Mouse (Mus musculus) intestine, postnatal 0 days (tissue): ENCODE measurements at regions not wholly inside any gene's neighbourhood (a gene's known extent, or its start where the extent isn't known, plus 50 kb on each side); places are given as distances from the start of the nearest gene placed in this dataset.

Experiments
- ATAC-seq: fragments of 200-750 bp; cut with Nextera tagmentation; 2 replicates; pipeline ENCODE4 v1.8.0; 2017; ENCODE audit warnings: mild to moderate bottlenecking, moderate TSS enrichment, moderate library complexity
- H3K27ac ChIP-seq: fragments of 300-500 bp; sonication (generic); 2 replicates; pipeline ENCODE4 v1.5.1; 2014; ENCODE audit warnings: mild to moderate bottlenecking, low read depth, low read length, moderate library complexity
- H3K27me3 ChIP-seq: fragments of 300-500 bp; sonication (generic); replicated peaks from 2 replicates; pipeline ENCODE4 v1.6.1; 2014; ENCODE audit warnings: low read length, mixed read lengths; ENCODE audit not compliant: control insufficient read depth, insufficient read depth
- H3K36me3 ChIP-seq: fragments of 300-500 bp; sonication (generic); 2 replicates; pipeline ENCODE4 v1.6.1; 2014; ENCODE audit warnings: mild to moderate bottlenecking, moderate library complexity; ENCODE audit not compliant: control insufficient read depth, insufficient read depth
- H3K4me1 ChIP-seq: fragments of 300-500 bp; sonication (generic); replicated peaks from 2 replicates; pipeline ENCODE4 v1.6.1; 2014; ENCODE audit warnings: antibody characterized with exemption, low read length, mixed read lengths; ENCODE audit not compliant: control insufficient read depth, insufficient read depth
- H3K4me2 ChIP-seq: fragments of 300-500 bp; sonication (generic); replicated peaks from 2 replicates; pipeline ENCODE4 v1.6.1; 2014; ENCODE audit warnings: low read depth, mild to moderate bottlenecking, moderate library complexity
- H3K4me3 ChIP-seq: fragments of 300-500 bp; sonication (generic); 2 replicates; pipeline ENCODE4 v1.5.1; 2014; ENCODE audit warnings: low read depth, low read length
- H3K9ac ChIP-seq: fragments of 300-500 bp; sonication (generic); 2 replicates; pipeline ENCODE4 v1.6.1; 2014; ENCODE audit warnings: mild to moderate bottlenecking, low read depth, low read length
- H3K9me3 ChIP-seq: fragments of 300-500 bp; sonication (generic); 2 replicates; pipeline ENCODE4 v1.6.1; 2016; ENCODE audit warnings: mixed run types; ENCODE audit not compliant: control insufficient read depth
- CTCF ChIP-seq: sonication (generic); IDR thresholded peaks from 2 replicates; pipeline ENCODE4 v1.5.1; 2016; ENCODE audit warnings: low read depth, mild to moderate bottlenecking, control low read depth, antibody characterized with exemption, moderate library complexity
- WGBS: fragments of 180-500 bp; shearing (Covaris S2); extraction: QIAGEN DNeasy Blood & Tissue Kit; methylation state at CpG from one replicate; pipeline ENCODE4 v1.1.7; 2014; 5-methylcytosine and 5-hydroxymethylcytosine counted together

DNA sequence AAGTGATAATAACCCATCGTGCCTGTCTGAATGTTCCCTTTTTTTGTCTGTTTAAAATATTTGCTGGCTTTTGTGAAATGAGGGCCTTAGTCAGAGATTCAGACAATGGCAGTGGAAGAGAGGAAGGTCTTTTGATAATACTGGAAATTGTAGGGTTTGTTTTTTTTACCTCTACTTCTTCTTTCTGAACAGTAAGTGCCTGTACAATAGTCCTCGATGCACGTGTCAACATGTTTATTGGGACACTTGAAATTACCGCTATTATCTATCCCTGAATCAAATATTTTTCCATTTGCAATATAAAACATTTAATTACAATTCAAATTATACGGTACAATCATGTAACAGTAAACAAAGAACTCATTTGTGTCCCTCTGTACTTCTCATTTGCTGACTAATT, 733.5 kb downstream of the Fam19a2 start:
- 78% methylated on average over 5 of the region's 5 CpGs for WGBS

DNA sequence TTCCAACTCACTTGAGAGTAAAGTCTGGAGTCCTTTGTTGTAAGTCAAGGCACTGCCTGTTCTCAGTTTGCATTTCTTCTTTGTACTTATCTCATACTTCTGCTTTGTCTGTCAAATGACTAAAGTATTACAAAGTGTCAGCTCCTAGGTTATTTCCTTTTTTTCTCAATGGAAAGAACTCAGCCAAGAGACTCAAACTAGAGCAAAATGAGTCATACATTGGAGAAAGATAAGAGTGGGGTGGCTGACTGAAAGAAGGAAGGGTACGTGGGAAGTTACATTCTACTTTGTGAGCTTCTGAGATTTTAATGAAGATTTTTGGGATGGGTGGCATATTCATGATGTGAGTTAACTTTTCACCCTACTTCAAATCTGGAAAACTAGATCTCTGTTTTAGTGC, 735.2 kb downstream of the Fam19a2 start:
- no peaks in the 10 kb centered on the region for H3K9me3 ChIP-seq
- no peaks in the 10 kb centered on the region for H3K4me1 ChIP-seq
- no peak for TF ChIP-seq CTCF
- no peaks in the 10 kb centered on the region for H3K36me3 ChIP-seq
- H3K4me2 ChIP-seq: no peak overlapping the region
- H3K27ac ChIP-seq: no peak overlapping the region
- ATAC-seq: no peak
- no peak overlapping the region for H3K4me3 ChIP-seq
- 72% methylated on average over 1 of the region's 1 CpGs for WGBS
- no peak overlapping the region for H3K9ac ChIP-seq
- H3K27me3 ChIP-seq: no peaks in the 10 kb centered on the region

More for the DNA sequence above, 733.5 kb downstream of the Fam19a2 start:
- Histone ChIP-seq H3K36me3 (no peaks in the 10 kb centered on the region), H3K27ac (no peak overlapping the region), H3K4me1 (no peaks in the 10 kb centered on the region), H3K4me2 (no peak overlapping the region), H3K9me3 (no peaks in the 10 kb centered on the region), H3K27me3 (no peaks in the 10 kb centered on the region), H3K9ac (no peak overlapping the region), H3K4me3 (no peak overlapping the region)
- ATAC-seq: no peak
- TF ChIP-seq CTCF: no peak

DNA sequence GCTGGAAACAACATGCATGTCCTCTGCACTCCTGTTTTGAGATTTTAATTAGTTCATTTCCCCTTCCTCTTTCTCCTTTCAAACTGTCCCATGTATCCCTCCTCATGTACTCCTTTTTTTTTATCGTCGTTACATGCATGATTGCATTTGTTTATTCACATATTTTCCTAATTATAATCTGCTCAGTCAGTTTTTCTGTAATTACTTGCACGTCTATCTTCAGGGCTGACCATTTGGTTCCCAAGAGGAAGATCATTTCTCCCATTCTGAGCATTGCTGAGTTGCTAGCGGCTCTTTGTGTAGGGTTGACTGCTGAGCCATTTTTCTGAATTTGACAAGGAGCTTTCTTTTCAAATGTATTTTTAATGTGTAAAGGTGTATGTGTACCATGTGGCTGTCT, 781.2 kb downstream of the Fam19a2 start:
- Histone ChIP-seq H3K4me1 (no peaks in the 10 kb centered on the region), H3K36me3 (no peaks in the 10 kb centered on the region), H3K9ac (no peak overlapping the region), H3K4me3 (no peak overlapping the region), H3K4me2 (no peak overlapping the region), H3K27me3 (no peaks in the 10 kb centered on the region), H3K27ac (no peak overlapping the region), H3K9me3 (no peaks in the 10 kb centered on the region)
- WGBS: 87% methylated on average over 4 of the region's 4 CpGs
- TF ChIP-seq CTCF: no peak
- ATAC-seq: no peak

DNA sequence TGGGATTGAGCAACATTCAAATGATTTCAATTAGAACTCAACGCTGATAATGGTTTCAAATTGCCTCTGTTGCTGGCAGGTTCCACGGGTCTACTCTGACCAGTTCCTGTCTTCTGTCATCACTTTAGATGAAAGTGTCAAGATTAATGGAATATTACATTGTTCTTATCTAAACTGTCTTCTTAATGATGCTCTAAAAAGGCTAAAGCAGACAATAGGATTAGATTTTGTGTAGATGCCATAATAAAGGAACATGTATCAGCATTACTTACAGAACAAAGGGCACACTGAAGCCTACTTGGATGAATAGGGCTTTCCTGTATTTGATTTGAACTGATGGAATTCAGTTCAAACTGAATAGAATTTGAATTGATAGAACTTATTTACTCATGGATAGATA, 782.0 kb downstream of the Fam19a2 start:
- no peak for ATAC-seq
- Histone ChIP-seq H3K27me3 (no peaks in the 10 kb centered on the region), H3K4me2 (no peak overlapping the region), H3K4me1 (no peaks in the 10 kb centered on the region), H3K27ac (no peak overlapping the region), H3K9ac (no peak overlapping the region), H3K4me3 (no peak overlapping the region), H3K9me3 (no peaks in the 10 kb centered on the region), H3K36me3 (no peaks in the 10 kb centered on the region)
- TF ChIP-seq CTCF: no peak
- WGBS: 79% methylated on average over 2 of the region's 2 CpGs

DNA sequence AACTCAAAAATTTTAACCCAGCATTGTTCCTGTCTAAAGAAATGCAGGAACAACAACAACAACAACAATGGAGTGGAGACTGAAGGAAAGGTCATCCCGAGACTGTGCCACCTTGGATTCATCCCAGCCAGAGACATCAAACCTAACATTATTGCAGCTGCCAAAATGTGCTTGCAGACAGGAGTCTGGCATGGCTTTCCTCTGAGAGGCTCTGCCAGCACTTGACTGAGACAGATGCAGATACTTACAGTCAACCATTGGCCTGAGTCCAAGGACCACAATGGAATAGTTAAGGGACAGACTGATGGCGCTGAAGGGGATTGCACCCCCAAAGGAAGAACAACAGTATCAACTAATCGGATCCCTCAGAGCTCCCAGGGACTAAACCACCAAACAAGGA, 819.0 kb downstream of the Fam19a2 start:
- H3K27me3 ChIP-seq: no peaks in the 10 kb centered on the region
- no peaks in the 10 kb centered on the region for H3K4me1 ChIP-seq
- ATAC-seq: no peak
- H3K9ac ChIP-seq: no peak overlapping the region
- no peaks in the 10 kb centered on the region for H3K9me3 ChIP-seq
- TF ChIP-seq CTCF: no peak
- no peak overlapping the region for H3K4me2 ChIP-seq
- H3K36me3 ChIP-seq: no peaks in the 10 kb centered on the region
- H3K4me3 ChIP-seq: no peak overlapping the region
- H3K27ac ChIP-seq: no peak overlapping the region
- 73% methylated on average over 3 of the region's 3 CpGs for WGBS

DNA sequence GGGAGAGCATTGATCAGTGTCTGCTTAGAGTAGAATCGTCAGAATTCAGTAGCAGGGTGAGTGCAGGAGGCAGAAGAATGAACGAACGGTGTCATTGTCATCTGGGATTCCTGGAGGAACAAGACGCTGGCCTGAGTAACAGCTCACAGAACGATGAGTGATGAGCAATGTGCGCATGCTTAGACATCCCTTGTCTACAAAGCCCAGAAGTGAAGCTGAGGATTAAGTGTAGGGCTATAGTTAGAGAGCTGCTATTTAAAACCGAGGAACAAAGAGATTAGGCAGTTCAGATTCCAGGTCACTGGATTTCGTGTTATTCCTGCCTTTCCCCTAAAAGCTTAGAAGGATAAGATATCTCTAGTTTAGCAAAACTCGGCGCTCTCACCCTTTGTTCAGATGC, 826.8 kb downstream of the Fam19a2 start:
- no peaks in the 10 kb centered on the region for H3K4me1 ChIP-seq
- TF ChIP-seq CTCF: no peak
- H3K9me3 ChIP-seq: no peaks in the 10 kb centered on the region
- no peak overlapping the region for H3K9ac ChIP-seq
- H3K36me3 ChIP-seq: no peaks in the 10 kb centered on the region
- H3K4me3 ChIP-seq: no peak overlapping the region
- 78% methylated on average over 10 of the region's 10 CpGs for WGBS
- H3K4me2 ChIP-seq: no peak overlapping the region
- no peak for ATAC-seq
- H3K27me3 ChIP-seq: no peaks in the 10 kb centered on the region
- no peak overlapping the region for H3K27ac ChIP-seq

DNA sequence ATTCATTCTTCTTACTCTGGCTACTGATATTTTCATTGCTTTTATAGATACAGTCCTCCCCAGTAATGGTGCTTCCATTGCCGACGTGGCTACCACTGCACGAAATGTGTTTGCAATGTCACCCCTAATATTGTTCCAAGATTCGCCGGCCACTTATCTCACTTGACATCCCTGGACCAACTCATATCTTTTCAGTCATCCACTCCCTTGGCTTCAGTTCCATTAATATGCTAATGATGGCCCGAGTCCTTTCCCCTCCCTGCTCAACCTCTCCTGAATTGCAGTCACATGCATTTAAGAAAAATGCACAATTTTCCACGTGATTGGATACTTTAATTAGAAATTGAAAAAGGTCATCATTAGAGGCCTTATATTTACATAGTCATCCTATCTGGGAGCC, 827.6 kb downstream of the Fam19a2 start:
- no peaks in the 10 kb centered on the region for H3K9me3 ChIP-seq
- H3K36me3 ChIP-seq: no peaks in the 10 kb centered on the region
- no peak for ATAC-seq
- no peak overlapping the region for H3K4me2 ChIP-seq
- 94% methylated on average over 7 of the region's 7 CpGs for WGBS
- no peak overlapping the region for H3K9ac ChIP-seq
- no peak for TF ChIP-seq CTCF
- no peak overlapping the region for H3K4me3 ChIP-seq
- H3K27me3 ChIP-seq: no peaks in the 10 kb centered on the region
- no peaks in the 10 kb centered on the region for H3K4me1 ChIP-seq
- H3K27ac ChIP-seq: no peak overlapping the region
